Mouse (Mus musculus) midbrain, embryonic 14.5 days (tissue): Measurements from ENCODE around the gene Asna1. TPM values are rescaled to one million over a fixed set of nuclear protein-coding genes. Genes with fewer than 3 reads are reported as not detected.

Source experiments
- ATAC-seq: fragments of 200-750 bp; cut with Nextera tagmentation; 2 replicates; pipeline ENCODE4 v1.8.0; 2017; ENCODE audit warnings: moderate number of reproducible peaks, moderate library complexity; ENCODE audit not compliant: low FRiP score, low TSS enrichment
- DNase-seq: peaks from one replicate; pipeline ENCODE4 v3.0.0-alpha.2; 2015
- H3K27ac ChIP-seq: fragments of 300-500 bp; sonication (generic); replicated peaks from 2 replicates; pipeline ENCODE4 v1.5.1; 2014; ENCODE audit warnings: mild to moderate bottlenecking, low read depth, low read length, moderate library complexity
- H3K27me3 ChIP-seq: fragments of 300-500 bp; sonication (generic); 2 replicates; pipeline ENCODE4 v1.6.1; 2014; ENCODE audit warnings: low read length, control low read depth, mixed read lengths; ENCODE audit not compliant: control insufficient read depth, insufficient read depth
- H3K36me3 ChIP-seq: fragments of 300-500 bp; sonication (generic); 2 replicates; pipeline ENCODE4 v1.6.1; 2014; ENCODE audit warnings: low read length, control low read depth; ENCODE audit not compliant: control insufficient read depth, insufficient read depth
- H3K4me1 ChIP-seq: fragments of 300-500 bp; sonication (generic); 2 replicates; pipeline ENCODE4 v1.6.1; 2014; ENCODE audit warnings: mild to moderate bottlenecking, antibody characterized with exemption, low read length, control low read depth; ENCODE audit not compliant: control insufficient read depth, insufficient read depth
- H3K4me2 ChIP-seq: fragments of 300-500 bp; sonication (generic); 2 replicates; pipeline ENCODE4 v1.6.1; 2014; ENCODE audit warnings: mild to moderate bottlenecking, low read length, moderate library complexity
- H3K4me3 ChIP-seq: fragments of 300-500 bp; sonication (generic); replicated peaks from 2 replicates; pipeline ENCODE4 v1.5.1; 2014; ENCODE audit warnings: low read depth, low read length
- H3K9ac ChIP-seq: fragments of 300-500 bp; sonication (generic); replicated peaks from 2 replicates; pipeline ENCODE4 v1.6.1; 2014; ENCODE audit warnings: mild to moderate bottlenecking, low read length, moderate library complexity
- H3K9me3 ChIP-seq: fragments of 300-500 bp; sonication (generic); 2 replicates; pipeline ENCODE4 v1.6.1; 2016; ENCODE audit warnings: low read length, control low read depth, mixed read lengths; ENCODE audit not compliant: control insufficient read depth
- WGBS: fragments of 180-500 bp; shearing (Covaris S2); extraction: QIAGEN DNeasy Blood & Tissue Kit; methylation state at CpG from one replicate; pipeline ENCODE4 v1.1.7; 2014; 5-methylcytosine and 5-hydroxymethylcytosine counted together
- polyA plus RNA-seq: library from polyadenylated mRNA; unstranded; fragments of >200 nt; fragmentation: Nextera tagmentation; extraction: Ambion mirVana; gene quantifications from 2 replicates; pipeline ENCODE4 v1.2.1, GENCODE M21; 2014

Gene Asna1
- polyA plus RNA-seq, 1 experiment from 2014 or later: 130 TPM

DNA sequence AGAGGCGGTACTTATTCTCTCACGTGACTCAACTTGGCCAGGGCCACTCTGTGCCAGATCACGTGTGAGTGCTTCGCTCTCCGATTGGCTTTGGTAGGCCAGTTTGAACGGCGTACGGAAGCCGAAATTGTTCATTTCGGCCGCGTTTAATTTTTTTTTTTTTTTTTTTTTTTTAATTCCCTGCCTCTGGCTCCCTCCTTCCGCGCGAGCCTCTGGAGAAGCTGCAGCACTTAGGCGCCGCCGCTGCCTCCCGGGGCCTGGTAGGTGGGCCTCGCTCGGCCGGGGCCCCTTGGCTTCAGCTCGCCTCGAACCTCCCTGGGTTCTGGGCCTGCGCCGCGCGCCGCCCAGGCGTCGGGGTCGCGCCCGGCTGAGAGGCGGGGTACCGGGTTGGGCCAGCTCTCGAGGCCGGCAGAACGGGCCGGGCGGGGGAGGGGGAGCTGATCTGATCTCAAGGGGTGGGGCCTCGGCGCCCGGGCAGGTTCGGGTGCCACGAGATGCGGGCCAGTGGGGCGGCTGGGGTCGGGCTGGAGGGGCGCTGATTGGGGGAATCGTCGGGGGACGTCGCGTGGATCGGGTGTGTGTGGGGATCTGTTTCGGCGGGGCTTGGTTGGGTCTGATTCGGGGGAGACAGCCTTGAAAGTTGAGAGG, 11.8 kb upstream of the Asna1 start, which contains the start of gene Tnpo2:
Gene Tnpo2 (plus strand): TSS at position 198 of the 648 bp plus-strand sequence.
- WGBS: under 1% methylated on average over 59 of the region's 59 CpGs
- peak within 1 kb of the TSS; percentile 98 for H3K4me2 ChIP-seq
- peak within 1 kb of the TSS; percentile 97 for H3K27ac ChIP-seq
- no peaks in the 10 kb centered on the region for H3K9me3 ChIP-seq
- DNase-seq (peak; percentile 96), ATAC-seq (peak; percentile 94)
- H3K36me3 ChIP-seq: peaks cover 36% of the 10 kb centered on the region
- peak within 1 kb of the TSS; percentile 87 for H3K9ac ChIP-seq
- peaks cover 24% of the 10 kb centered on the region for H3K4me1 ChIP-seq
- peak within 1 kb of the TSS; percentile 81 for H3K4me3 ChIP-seq
- no peaks in the 10 kb centered on the region for H3K27me3 ChIP-seq

- under 1% methylated on average over 9 of the region's 9 CpGs for WGBS
- peaks cover 36% of the 10 kb centered on the region for H3K36me3 ChIP-seq
- peak overlapping the region; percentile 98 for H3K4me2 ChIP-seq
- ATAC-seq (peak; percentile 46), DNase-seq (no peak)
- peak overlapping the region; percentile 81 for H3K4me3 ChIP-seq
- peaks cover 24% of the 10 kb centered on the region for H3K4me1 ChIP-seq
- no peaks in the 10 kb centered on the region for H3K27me3 ChIP-seq
- H3K9ac ChIP-seq: peak overlapping the region; percentile 65
- peak overlapping the region; percentile 65 for H3K27ac ChIP-seq
- H3K9me3 ChIP-seq: no peaks in the 10 kb centered on the region
Measured at GRCm38 (mm10) chr8:85036381-85036717, 11.3 kb upstream of the Asna1 start.

DNA sequence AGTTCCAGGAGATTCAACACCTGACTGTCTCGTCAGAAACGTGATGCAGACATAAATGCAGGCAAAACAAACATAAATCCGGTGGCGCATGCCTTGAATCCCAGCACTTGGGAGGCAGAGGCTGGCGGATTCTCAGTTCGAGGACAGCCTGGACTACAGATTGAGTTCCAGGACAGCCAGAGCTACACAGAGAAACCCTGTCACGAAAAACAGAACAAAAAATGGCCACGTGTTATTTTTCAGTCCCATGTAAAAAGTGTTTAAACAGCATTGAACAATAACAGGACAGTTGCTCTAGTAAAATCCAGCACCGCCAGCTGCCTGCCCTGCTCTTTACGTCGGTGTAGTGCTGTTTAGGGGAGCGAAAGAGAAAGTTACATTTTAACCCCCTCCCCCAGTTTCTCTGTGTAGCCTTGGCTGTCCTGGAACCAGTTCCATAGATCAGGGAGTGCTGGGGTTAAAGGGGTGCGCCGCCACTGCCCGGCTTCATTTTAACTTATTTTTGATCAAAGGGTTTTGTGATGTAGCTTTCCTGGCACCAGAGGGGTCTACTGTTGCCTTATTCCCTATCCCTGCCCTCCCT, 10.7 kb upstream of the Asna1 start:
- Histone ChIP-seq H3K36me3 (peaks cover 35% of the 10 kb centered on the region), H3K4me3 (peak overlapping the region; percentile 81), H3K9me3 (no peaks in the 10 kb centered on the region), H3K4me2 (peak overlapping the region; percentile 98), H3K9ac (peak overlapping the region; percentile 65), H3K4me1 (peaks cover 24% of the 10 kb centered on the region), H3K27me3 (no peaks in the 10 kb centered on the region), H3K27ac (peak overlapping the region; percentile 65; the same call in 1 of the 2 replicates)
- 1% methylated on average over 15 of the region's 15 CpGs for WGBS
- ATAC-seq (no peak), DNase-seq (peak; percentile 29)

GRCm38 (mm10) chr8:85035165-85035727, 10.2 kb upstream of the Asna1 start:
- peaks cover 24% of the 10 kb centered on the region for H3K4me1 ChIP-seq
- ATAC-seq: no peak
- no peak overlapping the region for H3K9ac ChIP-seq
- 7% methylated on average over 12 of the region's 12 CpGs for whole genome bisulfite sequencing
- no peaks in the 10 kb centered on the region for H3K9me3 ChIP-seq
- H3K27ac ChIP-seq: no peak overlapping the region
- H3K4me3 ChIP-seq: peak overlapping the region; percentile 81
- H3K4me2 ChIP-seq: peak overlapping the region; percentile 98
- H3K36me3 ChIP-seq: peaks cover 35% of the 10 kb centered on the region
- no peak for DNase-seq
- H3K27me3 ChIP-seq: no peaks in the 10 kb centered on the region

- Histone ChIP-seq H3K9ac (no peak overlapping the region), H3K27me3 (no peaks in the 10 kb centered on the region), H3K36me3 (peaks cover 39% of the 10 kb centered on the region), H3K27ac (no peak overlapping the region), H3K4me1 (peaks cover 24% of the 10 kb centered on the region), H3K9me3 (no peaks in the 10 kb centered on the region), H3K4me2 (peak overlapping the region; percentile 98), H3K4me3 (peak overlapping the region; percentile 81)
- ATAC-seq (no peak), DNase-seq (peak; percentile 89)
- 2% methylated on average over 13 of the region's 13 CpGs for WGBS
Measured at GRCm38 (mm10) chr8:85034764-85035163, 9.7 kb upstream of the Asna1 start.

GRCm38 (mm10) chr8:85033867-85034266, 8.8 kb upstream of the Asna1 start:
- 68% methylated on average over 1 of the region's 1 CpGs for WGBS
- H3K9ac ChIP-seq: no peak overlapping the region
- ATAC-seq (no peak), DNase-seq (no peak)
- H3K27ac ChIP-seq: no peak overlapping the region
- H3K4me3 ChIP-seq: no peak overlapping the region
- H3K4me1 ChIP-seq: peaks cover 25% of the 10 kb centered on the region
- peaks cover 46% of the 10 kb centered on the region for H3K36me3 ChIP-seq
- no peaks in the 10 kb centered on the region for H3K9me3 ChIP-seq
- H3K27me3 ChIP-seq: no peaks in the 10 kb centered on the region
- no peak overlapping the region for H3K4me2 ChIP-seq

- no peak overlapping the region for H3K9ac ChIP-seq
- no peak for ATAC-seq
- peaks cover 28% of the 10 kb centered on the region for H3K4me1 ChIP-seq
- no peak overlapping the region for H3K4me2 ChIP-seq
- H3K27me3 ChIP-seq: no peaks in the 10 kb centered on the region
- peaks cover 46% of the 10 kb centered on the region for H3K36me3 ChIP-seq
- WGBS: 88% methylated on average over 4 of the region's 4 CpGs
- H3K9me3 ChIP-seq: no peaks in the 10 kb centered on the region
- no peak overlapping the region for H3K27ac ChIP-seq
- DNase-seq: no peak
- H3K4me3 ChIP-seq: no peak overlapping the region
Measured at GRCm38 (mm10) chr8:85032622-85033311, 7.7 kb upstream of the Asna1 start.

DNA sequence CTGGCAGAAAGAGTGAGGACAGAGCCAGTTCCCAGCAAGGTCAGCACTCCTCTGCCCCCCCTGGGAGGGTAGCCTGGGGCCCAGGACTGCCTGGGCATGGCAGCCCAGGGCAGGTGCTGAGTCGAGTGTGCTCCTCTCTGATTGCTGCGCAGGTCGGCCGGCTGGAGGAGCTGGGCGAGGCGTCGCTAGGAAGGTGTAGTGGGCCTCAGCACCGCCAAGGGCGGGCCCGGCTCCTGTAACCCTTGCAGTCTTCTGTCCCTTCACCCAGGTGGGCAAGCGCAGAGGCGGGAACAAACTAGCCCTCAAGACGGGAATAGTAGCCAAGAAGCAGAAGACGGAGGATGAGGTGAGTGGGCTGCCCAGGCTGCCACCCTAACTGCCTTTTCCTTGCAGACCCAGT, 4.2 kb upstream of the Asna1 start:
- ATAC-seq (no peak), DNase-seq (no peak)
- 94% methylated on average over 14 of the region's 14 CpGs for WGBS
- Histone ChIP-seq H3K36me3 (peaks cover 46% of the 10 kb centered on the region), H3K9ac (no peak overlapping the region), H3K4me3 (peak overlapping the region; percentile 99; the same call in 1 of the 2 replicates), H3K4me1 (peaks cover 31% of the 10 kb centered on the region), H3K9me3 (no peaks in the 10 kb centered on the region), H3K27ac (no peak overlapping the region), H3K27me3 (no peaks in the 10 kb centered on the region), H3K4me2 (peak overlapping the region; percentile 90)
